Mouse (Mus musculus) R1 (cell line): ENCODE data around the gene Hddc3.
"Not testable (repeated sequence)": the region's sequence is repeated elsewhere in the genome, so short reads cannot be mapped to it uniquely, and the experiment has no call there.

Source experiments
- DNase-seq: peaks from one replicate; pipeline ENCODE4 v3.0.0-alpha.2; 2018; ENCODE audit warnings: low read depth, low spot score

Gene Hddc3

DNA sequence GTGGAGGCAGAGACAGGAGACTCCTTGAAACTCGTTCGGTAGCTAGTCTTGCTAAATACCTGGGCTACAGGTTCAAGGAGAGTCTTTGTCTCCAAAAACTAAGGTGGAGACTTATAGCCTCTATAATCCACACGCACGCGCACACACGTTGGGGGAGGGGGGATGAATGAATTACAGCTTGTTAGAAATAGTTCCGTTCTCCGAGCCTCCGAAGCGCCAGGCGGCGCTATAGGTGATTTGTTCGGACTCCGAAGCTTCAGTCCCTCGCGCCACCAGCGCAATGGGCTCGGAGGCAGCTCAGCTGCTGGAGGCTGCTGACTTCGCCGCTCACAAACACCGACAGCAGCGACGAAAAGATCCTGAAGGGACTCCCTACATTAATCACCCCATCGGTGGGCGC is at the start of gene Hddc3:
Gene Hddc3 (plus strand): TSS at position 247 of the 400 bp plus-strand sequence.
- peak; percentile 97 for DNase-seq

DNA sequence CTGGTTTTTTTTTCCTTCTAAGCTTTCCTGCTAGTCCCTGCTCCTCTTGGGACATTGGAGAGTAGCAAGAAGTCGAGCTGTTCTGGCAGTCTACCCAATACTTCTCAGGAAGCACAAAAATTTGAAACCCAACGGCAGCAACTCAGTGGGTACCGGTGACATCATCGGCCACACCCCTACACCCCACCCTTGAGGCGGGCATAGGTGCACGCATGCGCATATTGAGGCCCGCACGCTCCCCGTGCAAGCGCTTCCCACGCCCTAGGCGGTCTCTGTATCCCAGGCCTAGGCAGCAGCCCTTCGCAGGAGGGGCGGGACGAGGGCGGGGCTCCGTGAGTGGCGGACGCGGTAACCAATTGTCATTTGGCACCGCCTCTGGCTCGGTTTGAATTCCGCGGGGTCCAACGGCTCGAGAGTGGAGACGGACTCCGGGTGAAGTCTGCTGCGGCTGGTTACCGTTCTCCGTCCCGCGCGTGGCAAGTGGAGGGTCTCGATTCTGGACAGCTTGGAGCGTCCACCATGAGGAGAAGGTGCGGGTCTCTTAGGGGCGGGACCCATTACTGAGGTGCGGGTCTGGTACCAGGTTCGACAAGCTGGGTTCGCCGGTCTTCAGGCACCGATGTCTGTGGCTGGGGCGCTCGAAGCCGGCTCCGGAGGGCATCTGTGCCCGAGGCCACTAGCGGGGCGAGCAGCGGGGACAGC is 48.7 kb upstream of the Hddc3 start, which contains the start of gene Prc1:
Gene Prc1 (plus strand): TSS at position 389 of the 702 bp plus-strand sequence.
- peak; percentile 97 for DNase-seq

DNA sequence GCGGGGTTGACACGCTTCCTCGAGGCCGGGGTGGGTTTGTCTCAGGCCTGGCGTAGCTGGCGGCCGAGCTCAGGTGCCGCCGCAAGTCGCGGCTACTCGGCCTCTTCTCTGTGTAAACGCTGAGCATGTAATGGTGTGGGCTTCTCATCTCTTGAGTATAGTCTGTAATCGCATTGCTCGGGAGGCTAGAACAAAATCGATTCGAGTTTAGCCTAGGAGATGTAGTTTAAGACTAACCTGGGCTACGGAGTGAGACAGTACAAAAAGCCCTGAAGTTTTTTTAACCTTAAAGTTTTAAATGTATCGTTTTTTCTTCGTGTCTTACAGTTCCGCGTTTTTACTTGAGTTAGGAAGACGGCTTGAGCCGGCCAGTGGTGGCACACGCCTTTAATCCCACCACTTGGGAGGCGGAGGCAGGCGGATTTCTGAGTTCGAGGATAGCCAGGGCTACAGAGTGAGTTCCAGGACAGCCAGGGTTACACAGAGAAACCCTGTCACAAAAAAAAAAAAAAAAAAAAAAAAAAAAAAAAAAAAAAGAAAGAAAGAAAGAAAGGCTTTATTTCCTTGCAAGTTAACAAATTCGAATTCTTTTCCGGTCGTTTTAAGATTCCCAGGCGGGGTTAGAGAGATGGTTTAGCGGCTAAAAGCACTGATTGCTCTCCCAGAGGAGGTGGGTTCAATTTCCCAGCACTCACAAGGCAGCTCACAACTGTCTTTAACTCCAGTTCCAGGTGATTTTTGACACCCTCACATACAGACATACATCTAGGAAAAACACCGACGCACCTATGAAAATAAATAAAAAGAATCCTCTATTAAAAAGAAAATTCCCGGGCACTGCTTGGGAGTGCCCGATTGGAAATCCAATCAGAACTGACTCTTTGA is 47.9 kb upstream of the Hddc3 start:
- DNase-seq, result peak; percentile 64

GRCm38 (mm10) chr7:80296462-80296861 is 46.4 kb upstream of the Hddc3 start:
- DNase-seq, result no peak

DNA sequence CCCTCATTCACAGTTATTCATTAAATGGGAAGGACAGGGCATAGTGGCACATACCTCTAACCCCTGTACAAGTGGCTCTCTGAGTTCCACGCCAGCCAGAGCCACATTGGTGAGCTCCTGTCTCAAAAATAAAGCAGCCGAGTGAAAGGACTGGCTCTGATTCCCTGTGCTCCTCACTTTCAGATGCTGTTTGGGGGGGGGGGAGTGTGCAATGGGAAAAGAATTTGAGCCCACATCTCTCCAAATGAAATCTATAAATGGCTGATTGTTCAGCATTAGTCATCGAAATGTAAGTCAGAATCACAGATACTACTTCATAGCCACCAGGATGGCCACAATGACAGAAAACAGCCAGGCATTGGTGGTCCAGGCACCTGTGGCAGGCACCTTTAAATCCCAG is 45.9 kb upstream of the Hddc3 start:
- no peak for DNase-seq

- DNase-seq, result no peak
Measured at GRCm38 (mm10) chr7:80298754-80299153, 44.1 kb upstream of the Hddc3 start.

DNA sequence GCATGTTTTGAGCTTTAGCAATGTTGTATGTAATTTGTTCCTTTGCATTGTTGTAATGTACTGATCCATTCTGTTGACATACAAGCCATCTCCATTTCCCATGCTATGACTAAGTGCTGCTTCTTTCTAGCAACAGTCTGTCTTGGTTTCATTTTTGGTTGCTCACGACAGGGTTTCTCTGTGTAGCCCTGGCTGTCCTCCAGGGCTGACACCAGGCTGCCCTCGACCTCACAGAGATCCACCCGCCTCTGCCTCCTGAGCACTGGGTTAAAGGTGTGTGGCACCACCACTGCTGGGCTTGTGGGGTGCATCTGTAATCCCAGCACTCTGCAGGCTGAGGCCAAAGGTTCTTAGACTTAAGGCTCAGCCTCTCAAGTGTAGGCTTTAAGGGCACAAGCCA is 43.3 kb upstream of the Hddc3 start:
- no peak for DNase-seq

- DNase-seq, result peak; percentile 55
Measured at GRCm38 (mm10) chr7:80301522-80301921, 41.4 kb upstream of the Hddc3 start.

GRCm38 (mm10) chr7:80307766-80308165 is 35.1 kb upstream of the Hddc3 start:
- peak; percentile 53 for DNase-seq

GRCm38 (mm10) chr7:80310771-80311170 is 32.1 kb upstream of the Hddc3 start:
- DNase-seq, result no peak

- DNase-seq, result no peak
Measured at GRCm38 (mm10) chr7:80315733-80316132, 27.2 kb upstream of the Hddc3 start.

GRCm38 (mm10) chr7:80317439-80318115 is 25.3 kb upstream of the Hddc3 start:
- no peak for DNase-seq

GRCm38 (mm10) chr7:80318670-80319069 is 24.2 kb upstream of the Hddc3 start:
- no peak for DNase-seq

DNA sequence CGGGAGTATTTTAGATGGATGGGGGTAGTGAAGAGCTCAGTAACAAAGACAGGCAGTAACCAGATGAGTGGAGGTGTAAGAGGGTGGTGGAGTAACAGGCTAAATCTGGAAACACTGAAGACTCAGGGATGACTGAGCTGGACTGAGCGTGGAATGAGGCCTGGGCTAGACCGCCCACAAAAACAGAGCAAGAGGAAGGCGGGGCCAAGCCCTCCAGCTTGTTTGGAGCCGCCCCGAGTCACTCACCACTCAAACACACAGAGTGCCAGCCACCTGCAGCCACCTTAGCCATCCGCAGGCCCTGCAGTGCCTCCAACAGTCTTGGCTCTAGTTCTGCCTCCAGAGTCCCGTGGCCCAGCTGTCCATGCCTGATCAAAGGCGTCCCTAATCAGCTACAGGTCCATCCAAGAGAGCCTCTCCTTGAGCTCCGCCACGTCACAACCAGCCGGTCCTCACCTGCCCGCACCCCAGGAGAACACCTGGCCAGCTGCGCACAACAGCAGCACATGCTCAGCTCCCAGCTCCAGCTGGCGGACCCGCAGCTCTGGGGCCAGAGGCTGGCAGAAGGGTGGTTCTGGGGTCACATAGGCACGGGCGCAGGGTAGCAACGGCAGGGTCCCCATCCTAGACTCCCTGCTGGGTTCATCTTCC is 22.9 kb upstream of the Hddc3 start:
- DNase-seq, result peak; percentile 75

DNA sequence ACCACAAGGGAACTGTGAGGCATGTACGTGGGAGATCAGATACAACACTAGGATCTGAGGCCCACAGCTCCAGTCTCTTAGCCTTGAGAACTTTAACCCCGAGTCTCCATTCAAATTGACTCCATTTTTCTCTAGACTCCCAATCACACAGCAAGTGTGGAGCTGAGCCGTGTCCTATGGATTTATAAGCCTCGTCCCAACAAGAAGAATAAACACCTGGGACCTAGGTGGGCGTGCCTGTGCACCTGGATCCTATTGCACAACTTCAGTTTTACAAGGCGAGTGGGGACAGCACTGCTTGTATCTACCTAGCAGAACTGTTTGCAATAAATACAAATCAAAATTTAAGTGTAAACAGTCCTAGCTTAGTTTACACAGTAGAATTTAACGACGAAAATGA is 19.6 kb upstream of the Hddc3 start:
- no peak for DNase-seq

GRCm38 (mm10) chr7:80324043-80324815 is 18.7 kb upstream of the Hddc3 start, which contains the start of gene Rccd1:
TSS of gene Rccd1 (minus strand) at chr7:80324454.
- DNase-seq, result peak; percentile 99

DNA sequence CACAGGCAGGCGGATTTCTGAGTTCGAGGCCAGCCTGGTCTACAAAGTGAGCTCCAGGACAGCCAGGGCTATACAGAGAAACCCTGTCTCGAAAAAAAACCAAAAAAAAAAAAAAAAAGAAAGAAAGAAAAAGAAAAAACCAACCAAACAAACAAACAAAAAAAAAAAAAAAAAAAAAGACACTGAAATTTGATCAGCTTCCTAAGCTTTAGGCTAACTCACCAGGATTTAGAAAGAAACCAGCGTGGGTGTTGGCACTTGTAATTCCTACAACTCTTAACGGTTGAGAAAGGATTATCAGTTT is 18.1 kb upstream of the Hddc3 start:
- DNase-seq, result not testable (repeated sequence)

- DNase-seq, result no peak
Measured at GRCm38 (mm10) chr7:80325292-80325868, 17.5 kb upstream of the Hddc3 start.

- no peak for DNase-seq
Measured at GRCm38 (mm10) chr7:80326076-80326475, 16.8 kb upstream of the Hddc3 start.

GRCm38 (mm10) chr7:80330278-80330677 is 12.6 kb upstream of the Hddc3 start:
- no peak for DNase-seq

DNA sequence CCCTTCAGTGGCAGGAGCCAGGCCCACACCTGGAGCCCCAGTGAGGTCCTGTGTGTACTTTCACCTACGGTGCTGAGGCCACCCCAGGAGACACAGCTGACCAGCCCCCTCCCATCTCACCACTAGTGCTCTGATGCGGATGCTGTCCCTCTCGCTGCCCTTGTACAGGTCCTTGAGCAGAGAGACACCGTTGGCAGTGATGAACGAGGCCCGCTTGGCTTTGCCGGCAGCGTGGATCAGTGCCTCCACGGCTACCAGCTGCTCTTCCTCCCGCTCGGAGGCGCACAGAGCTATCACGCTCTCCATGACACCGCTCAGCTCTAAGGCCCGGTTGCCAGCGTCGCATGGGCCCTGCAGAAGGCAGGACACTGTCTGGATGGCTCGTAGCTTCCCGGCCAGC is 11.5 kb upstream of the Hddc3 start:
- no peak for DNase-seq
